Mouse (Mus musculus) CH12F3 (cell line): ENCODE results near the gene Pgk1.
"Not testable (repeated sequence)": the region's sequence is repeated elsewhere in the genome, so short reads cannot be mapped to it uniquely, and the experiment has no call there.

ENCODE experiments used
- in situ Hi-C: fragments of 300-500 bp; cut with MboI; formaldehyde crosslinking; loops from 2 replicates; pipeline ENCODE4 v1.14.3; 2020; ENCODE audit warnings: low sequenced_read_pairs

Pgk1 gene

GRCm38 (mm10) chrX:106186713-106187649 is at the start of gene Pgk1:
Gene Pgk1 (plus strand): TSS chrX:106187100.
- in situ Hi-C loops = no loop called here

- in situ Hi-C loops = no loop called here
Measured at GRCm38 (mm10) chrX:106139309-106140070, 47.4 kb upstream of the Pgk1 start.

GRCm38 (mm10) chrX:106142936-106143335 is 44.0 kb upstream of the Pgk1 start, which contains the start of gene Tlr13:
Gene Tlr13 (plus strand): TSS chrX:106143204.
- in situ Hi-C loops = no loop called here

GRCm38 (mm10) chrX:106148185-106148584 is 38.7 kb upstream of the Pgk1 start:
- in situ Hi-C loops = no loop called here

- in situ Hi-C loops = no loop called here
Measured at GRCm38 (mm10) chrX:106149460-106149859, 37.4 kb upstream of the Pgk1 start.

GRCm38 (mm10) chrX:106154180-106154586 is 32.7 kb upstream of the Pgk1 start:
- in situ Hi-C loops = no loop called here

GRCm38 (mm10) chrX:106155892-106156291 is 31.0 kb upstream of the Pgk1 start:
- in situ Hi-C loops = no loop called here

GRCm38 (mm10) chrX:106163995-106164394 is 22.9 kb upstream of the Pgk1 start:
- in situ Hi-C loops = no loop called here

- in situ Hi-C loops = no loop called here
Measured at GRCm38 (mm10) chrX:106164555-106164954, 22.3 kb upstream of the Pgk1 start.

- in situ Hi-C loops = loop anchor here (5.0 kb wide), 1 partner anchor 143 kb away; no protein-coding TSS in a partner anchor
Measured at GRCm38 (mm10) chrX:106165089-106165488, 21.8 kb upstream of the Pgk1 start.

- in situ Hi-C loops = no loop called here
Measured at GRCm38 (mm10) chrX:106171106-106171852, 15.6 kb upstream of the Pgk1 start.

- in situ Hi-C loops = no loop called here
Measured at GRCm38 (mm10) chrX:106171853-106172154, 15.1 kb upstream of the Pgk1 start.

- in situ Hi-C loops = no loop called here
Measured at GRCm38 (mm10) chrX:106176331-106176730, 10.6 kb upstream of the Pgk1 start.

GRCm38 (mm10) chrX:106184279-106184678 is 2.6 kb upstream of the Pgk1 start:
- in situ Hi-C loops = no loop called here

- in situ Hi-C loops = no loop called here
Measured at GRCm38 (mm10) chrX:106185706-106186105, 1.2 kb upstream of the Pgk1 start.

GRCm38 (mm10) chrX:106187737-106188136 is 837 bp downstream of the Pgk1 start:
- in situ Hi-C loops = no loop called here

- in situ Hi-C loops = no loop called here
Measured at GRCm38 (mm10) chrX:106189356-106189755, 2.5 kb downstream of the Pgk1 start.

GRCm38 (mm10) chrX:106190091-106190490 is 3.2 kb downstream of the Pgk1 start:
- in situ Hi-C loops = no loop called here

- in situ Hi-C loops = not testable (repeated sequence)
Measured at GRCm38 (mm10) chrX:106194361-106194760, 7.5 kb downstream of the Pgk1 start.

- in situ Hi-C loops = no loop called here
Measured at GRCm38 (mm10) chrX:106197308-106197707, 10.4 kb downstream of the Pgk1 start.

GRCm38 (mm10) chrX:106198904-106199303 is 12.0 kb downstream of the Pgk1 start:
- in situ Hi-C loops = no loop called here
